Mouse (Mus musculus) stomach, postnatal 0 days (tissue): ENCODE data around the gene 1700001O22Rik. TPM values are rescaled to one million over a fixed set of nuclear protein-coding genes. Genes with fewer than 3 reads are reported as not detected.

Experiments used
- ATAC-seq: fragments of 200-750 bp; cut with Nextera tagmentation; 2 replicates; pipeline ENCODE4 v1.8.0; 2017; ENCODE audit not compliant: low FRiP score, low TSS enrichment
- DNase-seq: peaks from one replicate; pipeline ENCODE4 v3.0.0-alpha.2; 2016; ENCODE audit warnings: low spot score
- H3K27ac ChIP-seq: fragments of 300-500 bp; sonication (generic); replicated peaks from 2 replicates; pipeline ENCODE4 v1.5.1; 2014; ENCODE audit warnings: mild to moderate bottlenecking, control low read depth
- H3K27me3 ChIP-seq: fragments of 300-500 bp; sonication (generic); 2 replicates; pipeline ENCODE4 v1.6.1; 2014; ENCODE audit warnings: low read length; ENCODE audit not compliant: control insufficient read depth, insufficient read depth
- H3K36me3 ChIP-seq: fragments of 300-500 bp; sonication (generic); 2 replicates; pipeline ENCODE4 v1.6.1; 2014; ENCODE audit warnings: low read length, mixed read lengths; ENCODE audit not compliant: control insufficient read depth, insufficient read depth
- H3K4me1 ChIP-seq: fragments of 300-500 bp; sonication (generic); replicated peaks from 2 replicates; pipeline ENCODE4 v1.6.1; 2014; ENCODE audit warnings: antibody characterized with exemption; ENCODE audit not compliant: control insufficient read depth, insufficient read depth
- H3K4me2 ChIP-seq: fragments of 300-500 bp; sonication (generic); replicated peaks from 2 replicates; pipeline ENCODE4 v1.6.1; 2014; ENCODE audit warnings: low read depth, mild to moderate bottlenecking, control low read depth, moderate library complexity
- H3K4me3 ChIP-seq: fragments of 300-500 bp; sonication (generic); 2 replicates; pipeline ENCODE4 v1.5.1; 2014; ENCODE audit warnings: low read depth, low read length, control low read depth
- H3K9ac ChIP-seq: fragments of 300-500 bp; sonication (generic); 2 replicates; pipeline ENCODE4 v1.6.1; 2014; ENCODE audit warnings: mild to moderate bottlenecking, low read length, control low read depth, mixed read lengths
- H3K9me3 ChIP-seq: fragments of 300-500 bp; sonication (generic); 2 replicates; pipeline ENCODE4 v1.6.1; 2016; ENCODE audit warnings: low read length; ENCODE audit not compliant: control insufficient read depth
- CTCF ChIP-seq: IDR thresholded peaks from 2 replicates; pipeline ENCODE4 v1.5.1; 2016; ENCODE audit warnings: antibody characterized with exemption, low read depth, mild to moderate bottlenecking, moderate library complexity
- EP300 ChIP-seq: optimal IDR thresholded peaks from 2 replicates; pipeline ENCODE3; 2016; ENCODE audit warnings: antibody characterized with exemption
- WGBS: fragments of 180-500 bp; shearing (Covaris S2); extraction: QIAGEN DNeasy Blood & Tissue Kit; methylation state at CpG from one replicate; pipeline ENCODE4 v1.1.7; 2014; 5-methylcytosine and 5-hydroxymethylcytosine counted together
- polyA plus RNA-seq: library from polyadenylated mRNA; unstranded; fragments of >200 nt; fragmentation: Nextera tagmentation; extraction: Ambion mirVana; gene quantifications from 2 replicates; pipeline ENCODE4 v1.2.1, GENCODE M21; 2015

1700001O22Rik gene
- polyA plus RNA-seq, 1 experiment from 2014 or later = 2.0 TPM

- Histone ChIP-seq H3K27me3 (no peaks in the 10 kb centered on the region), H3K27ac (no peak overlapping the region), H3K4me3 (no peak overlapping the region), H3K36me3 (peaks cover 28% of the 10 kb centered on the region), H3K4me2 (no peak overlapping the region), H3K9me3 (no peaks in the 10 kb centered on the region), H3K4me1 (peaks cover 5% of the 10 kb centered on the region; the same call in 1 of the 2 replicates), H3K9ac (no peak overlapping the region)
- ATAC-seq (no peak), DNase-seq (no peak)
- TF ChIP-seq CTCF = no peak
- WGBS = 88% methylated on average over 8 of the region's 8 CpGs
Observed at GRCm38 (mm10) chr2:30822460-30822859, 19.0 kb upstream of the 1700001O22Rik start.

- 92% methylated on average over 3 of the region's 3 CpGs for WGBS
- no peaks in the 10 kb centered on the region for H3K27me3 ChIP-seq
- H3K9ac ChIP-seq = no peak overlapping the region
- ATAC-seq (no peak), DNase-seq (no peak)
- no peak overlapping the region for H3K27ac ChIP-seq
- H3K4me1 ChIP-seq = no peaks in the 10 kb centered on the region
- no peak overlapping the region for H3K4me3 ChIP-seq
- H3K36me3 ChIP-seq = peaks cover 26% of the 10 kb centered on the region
- TF ChIP-seq CTCF (peak; percentile 52), EP300 (no peak)
- H3K9me3 ChIP-seq = no peaks in the 10 kb centered on the region
- no peak overlapping the region for H3K4me2 ChIP-seq
Observed at GRCm38 (mm10) chr2:30821073-30821472, 17.6 kb upstream of the 1700001O22Rik start.

GRCm38 (mm10) chr2:30819873-30820272, 16.4 kb upstream of the 1700001O22Rik start:
- H3K27ac ChIP-seq = no peak overlapping the region
- no peaks in the 10 kb centered on the region for H3K4me1 ChIP-seq
- no peaks in the 10 kb centered on the region for H3K27me3 ChIP-seq
- no peaks in the 10 kb centered on the region for H3K9me3 ChIP-seq
- ATAC-seq (no peak), DNase-seq (no peak)
- H3K36me3 ChIP-seq = peaks cover 25% of the 10 kb centered on the region
- no peak overlapping the region for H3K9ac ChIP-seq
- H3K4me3 ChIP-seq = no peak overlapping the region
- H3K4me2 ChIP-seq = no peak overlapping the region
- TF ChIP-seq EP300 = no peak
- WGBS = 95% methylated on average over 5 of the region's 5 CpGs

- H3K9ac ChIP-seq = no peak overlapping the region
- H3K36me3 ChIP-seq = peaks cover 16% of the 10 kb centered on the region
- ATAC-seq (no peak), DNase-seq (no peak)
- H3K4me2 ChIP-seq = no peak overlapping the region
- H3K9me3 ChIP-seq = no peaks in the 10 kb centered on the region
- 94% methylated on average over 1 of the region's 1 CpGs for WGBS
- no peak overlapping the region for H3K4me3 ChIP-seq
- H3K27me3 ChIP-seq = no peaks in the 10 kb centered on the region
- no peak for TF ChIP-seq CTCF
- no peak for TF ChIP-seq EP300
- no peaks in the 10 kb centered on the region for H3K4me1 ChIP-seq
- no peak overlapping the region for H3K27ac ChIP-seq
Observed at GRCm38 (mm10) chr2:30816383-30816782, 12.9 kb upstream of the 1700001O22Rik start.

GRCm38 (mm10) chr2:30810573-30810972, 7.1 kb upstream of the 1700001O22Rik start:
- no peaks in the 10 kb centered on the region for H3K9me3 ChIP-seq
- H3K27me3 ChIP-seq = no peaks in the 10 kb centered on the region
- TF ChIP-seq CTCF (no peak), EP300 (no peak)
- H3K36me3 ChIP-seq = peaks cover 4% of the 10 kb centered on the region; the same call in 1 of the 2 replicates
- H3K4me1 ChIP-seq = peaks cover 6% of the 10 kb centered on the region; the same call in 1 of the 2 replicates
- H3K27ac ChIP-seq = no peak overlapping the region
- WGBS = 70% methylated on average over 7 of the region's 7 CpGs
- no peak overlapping the region for H3K4me2 ChIP-seq
- H3K9ac ChIP-seq = no peak overlapping the region
- ATAC-seq (no peak), DNase-seq (no peak)
- H3K4me3 ChIP-seq = no peak overlapping the region

- H3K4me1 ChIP-seq = peaks cover 6% of the 10 kb centered on the region; the same call in 1 of the 2 replicates
- DNase-seq = no peak
- peaks cover 4% of the 10 kb centered on the region; the same call in 1 of the 2 replicates for H3K36me3 ChIP-seq
- no peaks in the 10 kb centered on the region for H3K9me3 ChIP-seq
- H3K9ac ChIP-seq = no peak overlapping the region
- 39% methylated on average over 5 of the region's 5 CpGs for WGBS
- no peak overlapping the region for H3K4me2 ChIP-seq
- H3K4me3 ChIP-seq = no peak overlapping the region
- ATAC-seq = no peak
- no peaks in the 10 kb centered on the region for H3K27me3 ChIP-seq
- H3K27ac ChIP-seq = no peak overlapping the region
- TF ChIP-seq EP300 (no peak), CTCF (no peak)
Observed at GRCm38 (mm10) chr2:30809503-30809902, 6.0 kb upstream of the 1700001O22Rik start.
